Mouse (Mus musculus) forebrain, embryonic 13.5 days (tissue): ENCODE results near the gene Hsdl1. TPM values are rescaled to one million over a fixed set of nuclear protein-coding genes. Genes with fewer than 3 reads are reported as not detected.

ENCODE experiments used
- ATAC-seq: fragments of 200-750 bp; cut with Nextera tagmentation; 2 replicates; pipeline ENCODE4 v1.8.0; 2017
- H3K27ac ChIP-seq: fragments of 300-500 bp; sonication (generic); 2 replicates; pipeline ENCODE4 v1.5.1; 2015; ENCODE audit warnings: inconsistent platforms, mild to moderate bottlenecking, moderate library complexity
- H3K27me3 ChIP-seq: fragments of 300-500 bp; sonication (generic); 2 replicates; pipeline ENCODE4 v1.6.1; 2015; ENCODE audit warnings: mild to moderate bottlenecking, inconsistent platforms
- H3K36me3 ChIP-seq: fragments of 300-500 bp; sonication (generic); 2 replicates; pipeline ENCODE4 v1.6.1; 2015; ENCODE audit warnings: mild to moderate bottlenecking, inconsistent platforms; ENCODE audit not compliant: poor library complexity, severe bottlenecking
- H3K4me1 ChIP-seq: fragments of 300-500 bp; sonication (generic); 2 replicates; pipeline ENCODE4 v1.6.1; 2015; ENCODE audit warnings: inconsistent platforms
- H3K4me2 ChIP-seq: fragments of 300-500 bp; sonication (generic); 2 replicates; pipeline ENCODE4 v1.6.1; 2015; ENCODE audit warnings: inconsistent platforms, mild to moderate bottlenecking, moderate library complexity
- H3K4me3 ChIP-seq: fragments of 300-500 bp; sonication (generic); 2 replicates; pipeline ENCODE4 v1.5.1; 2015; ENCODE audit warnings: mild to moderate bottlenecking, inconsistent platforms
- H3K9ac ChIP-seq: fragments of 300-500 bp; sonication (generic); 2 replicates; pipeline ENCODE4 v1.6.1; 2015; ENCODE audit warnings: mild to moderate bottlenecking, inconsistent platforms
- H3K9me3 ChIP-seq: fragments of 300-500 bp; sonication (generic); replicated peaks from 2 replicates; pipeline ENCODE4 v1.6.1; 2016; ENCODE audit warnings: inconsistent platforms
- WGBS: fragments of 180-500 bp; shearing (Covaris S2); methylation state at CpG from one replicate; pipeline ENCODE4 v1.1.7; 2015; 5-methylcytosine and 5-hydroxymethylcytosine counted together
- polyA plus RNA-seq: library from polyadenylated mRNA; unstranded; fragments of >200 nt; fragmentation: Nextera tagmentation; extraction: Ambion mirVana; gene quantifications from 2 replicates; pipeline ENCODE4 v1.2.1, GENCODE M21; 2015

The Hsdl1 gene
- polyA plus RNA-seq, 1 experiment from 2014 or later, result 109 TPM

GRCm38 (mm10) chr8:119572411-119572810 is 2.6 kb downstream of the Hsdl1 start:
- Histone ChIP-seq H3K4me2 (no peak overlapping the region), H3K4me1 (peaks cover 23% of the 10 kb centered on the region), H3K27me3 (peaks cover 18% of the 10 kb centered on the region), H3K9ac (no peak overlapping the region), H3K36me3 (peaks cover 7% of the 10 kb centered on the region), H3K27ac (no peak overlapping the region), H3K4me3 (no peak overlapping the region), H3K9me3 (no peaks in the 10 kb centered on the region)
- 94% methylated on average over 4 of the region's 4 CpGs for WGBS
- ATAC-seq, result no peak

GRCm38 (mm10) chr8:119571135-119571534 is 3.8 kb downstream of the Hsdl1 start:
- H3K27ac ChIP-seq, result no peak overlapping the region
- H3K4me3 ChIP-seq, result no peak overlapping the region
- H3K9me3 ChIP-seq, result no peaks in the 10 kb centered on the region
- H3K4me2 ChIP-seq, result no peak overlapping the region
- no peak for ATAC-seq
- peaks cover 8% of the 10 kb centered on the region for H3K27me3 ChIP-seq
- H3K36me3 ChIP-seq, result peaks cover 18% of the 10 kb centered on the region
- H3K9ac ChIP-seq, result no peak overlapping the region
- 90% methylated on average over 6 of the region's 6 CpGs for WGBS
- peaks cover 23% of the 10 kb centered on the region for H3K4me1 ChIP-seq

- H3K9ac ChIP-seq, result peak overlapping the region; percentile 34; the same call in 1 of the 2 replicates
- no peak overlapping the region for H3K4me3 ChIP-seq
- WGBS, result 31% methylated on average over 4 of the region's 4 CpGs
- H3K36me3 ChIP-seq, result peaks cover 31% of the 10 kb centered on the region
- peaks cover 19% of the 10 kb centered on the region for H3K4me1 ChIP-seq
- no peak overlapping the region for H3K4me2 ChIP-seq
- H3K9me3 ChIP-seq, result no peaks in the 10 kb centered on the region
- no peak for ATAC-seq
- H3K27ac ChIP-seq, result no peak overlapping the region
- H3K27me3 ChIP-seq, result no peaks in the 10 kb centered on the region
Measured at GRCm38 (mm10) chr8:119569881-119570280, 5.1 kb downstream of the Hsdl1 start.

GRCm38 (mm10) chr8:119568951-119569350 is 6.0 kb downstream of the Hsdl1 start:
- no peak for ATAC-seq
- Histone ChIP-seq H3K36me3 (peaks cover 40% of the 10 kb centered on the region), H3K4me3 (no peak overlapping the region), H3K9me3 (no peaks in the 10 kb centered on the region), H3K9ac (no peak overlapping the region), H3K27ac (no peak overlapping the region), H3K4me1 (peaks cover 15% of the 10 kb centered on the region), H3K4me2 (no peak overlapping the region), H3K27me3 (no peaks in the 10 kb centered on the region)
- 73% methylated on average over 7 of the region's 7 CpGs for WGBS

GRCm38 (mm10) chr8:119568251-119568650 is 6.7 kb downstream of the Hsdl1 start:
- no peak overlapping the region for H3K9ac ChIP-seq
- peaks cover 47% of the 10 kb centered on the region for H3K36me3 ChIP-seq
- H3K4me3 ChIP-seq, result no peak overlapping the region
- no peak overlapping the region for H3K4me2 ChIP-seq
- no peak for ATAC-seq
- no peaks in the 10 kb centered on the region for H3K27me3 ChIP-seq
- H3K9me3 ChIP-seq, result no peaks in the 10 kb centered on the region
- WGBS, result 91% methylated on average over 9 of the region's 9 CpGs
- no peak overlapping the region for H3K27ac ChIP-seq
- peaks cover 8% of the 10 kb centered on the region for H3K4me1 ChIP-seq

- H3K36me3 ChIP-seq, result peaks cover 65% of the 10 kb centered on the region
- 0 out of 2 replicates have a peak, but pooled peaks cover 4% of the 10 kb centered on the region for H3K4me1 ChIP-seq
- WGBS, result 83% methylated on average over 11 of the region's 11 CpGs
- no peaks in the 10 kb centered on the region for H3K9me3 ChIP-seq
- ATAC-seq, result no peak
- no peak overlapping the region for H3K4me2 ChIP-seq
- no peak overlapping the region for H3K4me3 ChIP-seq
- H3K27ac ChIP-seq, result no peak overlapping the region
- no peak overlapping the region for H3K9ac ChIP-seq
- no peaks in the 10 kb centered on the region for H3K27me3 ChIP-seq
Measured at GRCm38 (mm10) chr8:119566367-119566766, 8.6 kb downstream of the Hsdl1 start.

GRCm38 (mm10) chr8:119563849-119564251 is 11.1 kb downstream of the Hsdl1 start:
- Histone ChIP-seq H3K9me3 (no peaks in the 10 kb centered on the region), H3K4me1 (no peaks in the 10 kb centered on the region), H3K4me3 (no peak overlapping the region), H3K27me3 (no peaks in the 10 kb centered on the region), H3K4me2 (no peak overlapping the region), H3K27ac (no peak overlapping the region), H3K36me3 (peaks cover 65% of the 10 kb centered on the region), H3K9ac (no peak overlapping the region)
- WGBS, result 97% methylated on average over 14 of the region's 14 CpGs
- ATAC-seq, result no peak

- H3K27me3 ChIP-seq, result no peaks in the 10 kb centered on the region
- peak overlapping the region; percentile 72; the same call in 1 of the 2 replicates for H3K4me3 ChIP-seq
- WGBS, result 89% methylated on average over 6 of the region's 6 CpGs
- H3K36me3 ChIP-seq, result peaks cover 29% of the 10 kb centered on the region
- H3K9ac ChIP-seq, result no peak overlapping the region
- H3K9me3 ChIP-seq, result no peaks in the 10 kb centered on the region
- H3K27ac ChIP-seq, result no peak overlapping the region
- H3K4me1 ChIP-seq, result peaks cover 30% of the 10 kb centered on the region
- ATAC-seq, result no peak; the same call in 1 of the 2 replicates
- H3K4me2 ChIP-seq, result peak overlapping the region; percentile 58
Measured at GRCm38 (mm10) chr8:119559402-119559720, 15.6 kb downstream of the Hsdl1 start.

- peak; percentile 97 for ATAC-seq
- peaks cover 30% of the 10 kb centered on the region for H3K4me1 ChIP-seq
- H3K27me3 ChIP-seq, result no peaks in the 10 kb centered on the region
- peak within 1 kb of the TSS; percentile 92 for H3K9ac ChIP-seq
- peak within 1 kb of the TSS; percentile 92 for H3K4me2 ChIP-seq
- 6% methylated on average over 54 of the region's 63 CpGs for WGBS
- H3K36me3 ChIP-seq, result peaks cover 23% of the 10 kb centered on the region
- H3K27ac ChIP-seq, result peak within 1 kb of the TSS; percentile 89
- peak within 1 kb of the TSS; percentile 72 for H3K4me3 ChIP-seq
- H3K9me3 ChIP-seq, result no peaks in the 10 kb centered on the region
Measured at GRCm38 (mm10) chr8:119558603-119559401, 16.2 kb downstream of the Hsdl1 start, which contains the start of gene Mbtps1. Mbtps1 (minus strand) TSS chr8:119558735.

GRCm38 (mm10) chr8:119557821-119558602 is 17.0 kb downstream of the Hsdl1 start:
- H3K9ac ChIP-seq, result peak overlapping the region; percentile 92
- no peaks in the 10 kb centered on the region for H3K9me3 ChIP-seq
- peak overlapping the region; percentile 92 for H3K4me2 ChIP-seq
- no peaks in the 10 kb centered on the region for H3K27me3 ChIP-seq
- H3K4me3 ChIP-seq, result peak overlapping the region; percentile 72
- WGBS, result under 1% methylated on average over 55 of the region's 55 CpGs
- peaks cover 15% of the 10 kb centered on the region for H3K36me3 ChIP-seq
- peak overlapping the region; percentile 89 for H3K27ac ChIP-seq
- peaks cover 31% of the 10 kb centered on the region for H3K4me1 ChIP-seq
- peak; percentile 92 for ATAC-seq

GRCm38 (mm10) chr8:119557132-119557531 is 17.9 kb downstream of the Hsdl1 start:
- Histone ChIP-seq H3K4me3 (peak overlapping the region; percentile 72), H3K27ac (no peak overlapping the region), H3K4me1 (peaks cover 33% of the 10 kb centered on the region), H3K36me3 (peaks cover 6% of the 10 kb centered on the region), H3K9ac (peak overlapping the region; percentile 92), H3K4me2 (peak overlapping the region; percentile 92), H3K27me3 (no peaks in the 10 kb centered on the region), H3K9me3 (no peaks in the 10 kb centered on the region)
- ATAC-seq, result no peak
- 81% methylated on average over 9 of the region's 9 CpGs for WGBS

- H3K9me3 ChIP-seq, result no peaks in the 10 kb centered on the region
- WGBS, result 60% methylated on average over 6 of the region's 6 CpGs
- no peak overlapping the region for H3K4me3 ChIP-seq
- H3K4me2 ChIP-seq, result peak overlapping the region; percentile 22; the same call in 1 of the 2 replicates
- H3K27me3 ChIP-seq, result no peaks in the 10 kb centered on the region
- H3K27ac ChIP-seq, result 0 out of 2 replicates have a peak overlapping the region, but pooled peaks have one; percentile 3
- no peak for ATAC-seq
- H3K36me3 ChIP-seq, result no peaks in the 10 kb centered on the region
- H3K9ac ChIP-seq, result no peak overlapping the region; the same call in 1 of the 2 replicates
- peaks cover 33% of the 10 kb centered on the region for H3K4me1 ChIP-seq
Measured at GRCm38 (mm10) chr8:119555861-119556260, 19.1 kb downstream of the Hsdl1 start.
